Mouse (Mus musculus) adipocyte (in vitro differentiated cells): ENCODE measurements at regions not wholly inside any gene's neighbourhood (a gene's known extent, or its start where the extent isn't known, plus 50 kb on each side); places are given as distances from the start of the nearest gene placed in this dataset.

Experiments
- DNase-seq: peaks from one replicate; pipeline ENCODE4 v3.0.0-alpha.2; 2016; ENCODE audit warnings: low spot score

DNA sequence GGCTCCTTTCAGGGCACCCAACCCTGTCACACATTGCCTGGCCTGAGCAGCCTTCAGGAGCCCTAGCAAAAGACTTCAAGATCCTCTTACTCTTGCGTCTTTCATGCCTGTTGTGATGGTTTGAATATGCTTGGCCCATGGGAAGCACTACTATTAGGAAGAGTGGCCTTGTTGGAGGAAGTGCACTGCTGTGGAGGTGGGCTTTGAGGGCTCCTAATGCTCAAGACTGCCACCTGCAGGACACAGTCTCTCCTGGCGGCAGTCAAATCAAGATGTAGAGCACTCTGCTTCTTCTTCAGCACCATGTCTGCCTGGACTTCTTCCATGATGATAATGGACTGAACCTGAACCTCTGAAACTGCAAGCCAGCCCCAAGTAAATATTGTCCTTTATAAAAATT is 73.0 kb downstream of the Tsen15 start:
- no peak for DNase-seq

- no peak for DNase-seq
Measured at GRCm38 (mm10) chr1:152305461-152305860, 81.0 kb downstream of the Tsen15 start.

- no peak for DNase-seq
Measured at GRCm38 (mm10) chr1:152304487-152305130, 81.9 kb downstream of the Tsen15 start.

- DNase-seq: no peak
Measured at GRCm38 (mm10) chr1:152301355-152301754, 85.1 kb downstream of the Tsen15 start.

DNA sequence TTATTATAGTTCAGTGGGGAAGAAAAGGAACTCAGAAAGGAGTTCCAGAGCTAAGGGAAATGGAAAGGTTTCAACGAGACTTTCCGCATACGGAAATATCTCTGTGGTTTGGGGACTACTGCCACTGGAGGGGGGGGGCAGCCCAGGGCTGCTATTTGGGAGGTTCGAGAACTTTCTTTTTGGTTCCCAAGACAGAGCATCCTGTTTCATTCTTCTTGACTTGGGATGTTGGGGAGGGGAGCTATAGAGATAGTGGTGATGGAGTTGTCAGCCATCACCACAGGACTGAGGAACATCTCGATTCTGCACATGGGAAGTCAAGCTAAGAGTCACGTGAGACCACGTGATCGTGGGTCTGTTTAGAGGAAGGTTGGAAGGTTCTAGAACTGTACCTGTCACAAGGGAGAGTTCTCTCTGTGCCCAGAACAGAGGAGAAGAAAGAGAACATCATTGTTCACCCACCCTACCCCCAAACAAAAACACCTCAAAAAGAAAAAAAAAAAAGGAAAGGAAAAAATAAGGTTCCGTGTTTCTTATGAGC is 94.2 kb downstream of the Tsen15 start:
- DNase-seq: no peak

DNA sequence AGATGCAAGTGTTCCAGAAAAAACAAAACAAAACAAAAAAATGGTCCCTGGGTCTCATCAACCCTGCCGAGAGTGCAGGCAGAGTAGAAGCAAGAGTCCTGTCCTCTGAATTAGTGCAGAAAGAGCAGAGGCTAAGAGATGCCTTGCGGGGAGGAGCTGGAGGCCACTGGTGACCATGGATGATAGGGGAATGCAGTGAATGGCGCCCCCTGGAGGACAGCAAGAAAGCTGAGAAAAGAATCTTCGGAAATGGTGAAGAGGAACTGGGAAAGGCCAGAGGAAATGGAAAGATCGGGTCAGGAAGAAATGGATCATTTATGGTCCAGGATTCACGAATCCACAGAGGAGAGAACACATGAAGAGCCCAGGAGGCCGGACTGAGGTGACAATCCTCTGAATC is 95.7 kb downstream of the Tsen15 start:
- peak; percentile 53 for DNase-seq

GRCm38 (mm10) chr1:152287566-152288490 is 98.7 kb downstream of the Tsen15 start:
- no peak for DNase-seq

- DNase-seq: no peak
Measured at GRCm38 (mm10) chr1:152286677-152287076, 99.8 kb downstream of the Tsen15 start.

DNA sequence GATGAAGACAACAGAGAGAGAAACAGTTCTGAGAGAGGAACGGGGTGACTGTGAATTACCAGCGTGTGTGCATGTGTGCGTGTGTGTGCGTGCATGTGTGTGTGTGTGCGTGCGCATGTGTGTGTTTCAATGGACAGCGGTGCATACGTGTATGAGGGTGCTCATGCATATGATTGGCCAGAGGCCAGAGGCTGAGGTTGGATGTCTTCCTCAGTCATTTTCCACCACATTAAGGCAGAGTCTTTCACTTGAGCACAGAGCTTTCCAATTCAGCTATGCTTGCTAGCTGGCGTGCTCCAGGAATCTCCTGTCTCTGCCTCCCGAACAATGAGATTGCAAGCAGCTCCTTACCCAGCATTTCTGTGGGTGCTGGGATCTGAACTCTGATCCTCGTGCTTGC is 104.4 kb downstream of the Tsen15 start:
- DNase-seq: no peak

DNA sequence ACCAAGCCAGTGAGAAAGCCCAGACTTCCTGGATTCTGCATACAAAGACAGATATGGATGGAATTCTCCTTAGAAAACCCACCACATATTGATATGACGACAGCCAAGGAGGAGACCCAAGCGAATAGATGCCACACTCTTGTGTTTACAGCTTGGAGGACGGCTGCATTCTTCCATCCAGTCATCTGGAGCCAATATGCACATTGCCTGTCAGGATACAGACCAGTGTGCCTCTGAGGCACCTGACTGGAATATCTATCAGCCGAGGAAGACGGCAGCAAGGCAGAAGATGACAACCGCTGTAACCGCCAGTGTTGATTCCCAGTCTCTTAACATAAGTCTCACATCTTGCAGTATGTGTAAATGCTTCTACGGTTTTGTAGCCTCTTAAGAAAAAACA is 105.3 kb downstream of the Tsen15 start:
- DNase-seq: no peak

GRCm38 (mm10) chr1:152280014-152280413 is 106.5 kb downstream of the Tsen15 start:
- peak; percentile 4 for DNase-seq

DNA sequence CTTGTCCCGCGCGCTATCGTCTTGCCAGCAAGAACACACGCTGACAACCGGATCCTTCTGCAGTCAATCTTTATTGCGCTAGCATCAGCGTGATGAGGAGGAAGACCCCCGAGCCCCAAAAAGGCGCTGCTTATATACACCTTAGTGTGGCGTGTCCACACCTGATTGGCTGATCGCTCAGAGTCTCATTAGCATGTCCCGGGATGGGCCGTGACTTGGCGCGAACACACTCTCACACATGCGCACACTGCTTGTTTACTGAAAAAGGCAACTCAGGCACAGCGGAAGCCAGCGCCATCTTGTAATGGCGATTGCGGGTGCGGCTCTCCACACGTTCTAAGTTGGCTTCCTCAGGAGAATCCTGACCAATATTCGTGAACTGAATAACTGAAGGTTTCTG is 111.5 kb downstream of the Tsen15 start:
- DNase-seq: no peak

DNA sequence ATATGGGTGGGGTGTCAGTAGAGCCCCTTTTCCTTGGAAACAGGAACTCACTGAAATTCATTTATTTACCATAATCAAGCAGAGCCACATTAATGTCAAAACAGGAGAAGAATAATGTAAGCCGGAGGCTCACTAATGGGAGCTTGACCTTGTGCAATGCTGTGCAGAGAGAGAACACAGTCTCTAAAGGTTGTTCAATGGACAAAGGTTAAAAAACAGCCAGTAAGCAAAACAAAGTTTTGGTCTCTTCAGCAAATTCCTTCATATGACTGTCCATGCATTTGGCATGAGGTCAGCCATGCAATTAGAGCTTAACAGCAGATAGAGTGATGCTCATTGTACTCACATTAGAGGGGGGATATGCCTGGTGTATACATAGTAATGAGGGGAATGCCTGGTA is 113.1 kb downstream of the Tsen15 start:
- DNase-seq: no peak

GRCm38 (mm10) chr1:152269936-152270702 is 116.4 kb downstream of the Tsen15 start:
- no peak for DNase-seq

- no peak for DNase-seq
Measured at GRCm38 (mm10) chr1:152266390-152266789, 120.1 kb downstream of the Tsen15 start.

GRCm38 (mm10) chr1:152264981-152265380 is 121.5 kb downstream of the Tsen15 start:
- DNase-seq: no peak

GRCm38 (mm10) chr1:152261472-152261871 is 125.0 kb downstream of the Tsen15 start:
- DNase-seq: no peak

GRCm38 (mm10) chr1:152260950-152261349 is 125.5 kb downstream of the Tsen15 start:
- no peak for DNase-seq

DNA sequence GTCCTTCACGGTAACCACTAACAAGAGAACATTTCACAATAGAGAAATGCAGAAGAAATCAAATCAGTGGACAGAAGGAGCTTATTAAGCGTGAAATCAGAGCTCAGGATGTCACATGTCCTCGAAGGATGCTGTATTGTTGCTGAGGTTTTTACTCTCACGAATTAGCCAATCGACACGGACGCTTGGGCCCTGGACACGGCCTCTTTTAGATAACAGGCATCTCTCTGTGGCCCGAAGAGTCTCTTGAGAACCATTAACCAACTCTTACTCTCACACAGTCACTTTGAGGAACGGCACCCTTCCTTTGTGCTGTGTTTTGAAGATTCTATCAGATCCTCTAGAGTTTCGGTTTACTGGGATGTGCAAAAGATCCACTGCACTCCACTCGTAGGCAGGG is 128.2 kb downstream of the Tsen15 start:
- DNase-seq: no peak

DNA sequence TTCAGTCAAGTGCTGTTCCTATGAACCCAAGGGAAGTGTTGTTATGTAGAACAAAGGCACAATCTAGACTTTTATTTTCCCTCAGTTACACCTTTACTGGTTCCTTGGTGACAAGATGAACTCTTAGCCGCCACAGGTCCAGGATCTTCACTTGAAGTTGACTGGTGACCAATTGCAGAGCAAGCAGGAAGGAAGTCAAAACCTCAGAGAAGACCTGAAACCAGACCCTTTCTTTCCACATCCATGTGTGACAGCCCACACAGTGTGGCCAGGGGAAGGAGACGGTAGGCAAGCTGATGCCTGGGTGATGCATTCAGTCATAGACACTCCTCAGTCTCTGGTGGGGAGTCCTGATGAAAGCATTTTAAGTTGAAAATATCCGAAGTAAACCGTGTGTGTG is 132.6 kb downstream of the Tsen15 start:
- no peak for DNase-seq

DNA sequence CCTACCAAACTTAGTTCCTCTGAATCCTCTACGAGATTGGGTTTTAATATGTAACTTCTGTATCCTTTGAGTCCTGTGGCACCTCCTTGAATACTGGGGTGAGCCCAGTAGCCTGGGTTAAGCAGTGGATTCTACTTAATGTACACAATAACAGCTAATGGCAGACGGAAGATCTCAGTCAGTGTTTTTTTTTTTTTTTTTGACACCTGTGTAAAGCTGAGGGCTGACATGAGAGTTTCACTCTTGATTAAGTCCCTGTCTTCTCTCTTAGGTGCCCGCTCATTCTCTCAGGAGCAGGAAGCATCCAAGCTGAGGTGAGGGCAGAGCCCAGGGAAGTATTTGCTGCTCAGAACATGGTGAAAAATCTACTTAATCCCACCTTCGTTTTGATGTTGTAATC is 133.0 kb downstream of the Tsen15 start:
- DNase-seq: no peak

- no peak for DNase-seq
Measured at GRCm38 (mm10) chr1:152252658-152253267, 133.7 kb downstream of the Tsen15 start.
